In genomic region chr9:123536613-123537012, GRCm38 (mm10) we compare ENCODE assay signal across 20 mouse cellular contexts.
"Had no signal": no experiment of that assay in that cellular context is flagged by ENCODE, and none has a peak within 500 bp of the region (broad histone marks: within the 10 kb centered on the region; RNA-seq: fewer than 3 reads in every experiment).

No protein-coding gene starts in this region.

- H3K4me1 ChIP-seq: heart, embryonic 10.5 days had no signal

- H3K27ac ChIP-seq: heart, embryonic 10.5 days; hindbrain, embryonic 10.5 days; hindbrain, embryonic 12.5 days; hindbrain, embryonic 14.5 days; intestine, embryonic 15.5 days; limb, embryonic 13.5 days; limb, embryonic 15.5 days; liver, embryonic 12.5 days had no signal

- DNase-seq: gastrocnemius, postnatal 14 days; heart, adult 18-20 months; heart, postnatal 10 days; heart, postnatal 4 days; kidney, adult 18-20 months; kidney, adult 8-10 months; kidney, postnatal 10 days; kidney, postnatal 36 days; layer of hippocampus, adult 9-11 months; layer of hippocampus, postnatal 36 days; left cerebral cortex, postnatal 4 days had no signal

- H3K4me3 ChIP-seq: heart, embryonic 10.5 days; heart, embryonic 12.5 days; hindbrain, embryonic 10.5 days; hindbrain, embryonic 12.5 days; intestine, embryonic 15.5 days; limb, embryonic 13.5 days; limb, embryonic 15.5 days; liver, embryonic 12.5 days had no signal
